Mouse (Mus musculus) heart, embryonic 10.5 days (tissue): ENCODE measurements around the gene Vmn2r19. TPM values are rescaled to one million over a fixed set of nuclear protein-coding genes. Genes with fewer than 3 reads are reported as not detected.

Experiments
- DNase-seq: peaks from one replicate; pipeline ENCODE4 v3.0.0-alpha.2; 2017; ENCODE audit warnings: low spot score
- H3K27ac ChIP-seq: fragments of 300-500 bp; sonication (generic); 2 replicates; pipeline ENCODE4 v1.5.1; 2016; ENCODE audit warnings: mild to moderate bottlenecking
- H3K27me3 ChIP-seq: fragments of 300-500 bp; sonication (generic); 2 replicates; pipeline ENCODE4 v1.6.1; 2016; ENCODE audit warnings: mild to moderate bottlenecking; ENCODE audit not compliant: poor library complexity, insufficient read depth, severe bottlenecking
- H3K36me3 ChIP-seq: fragments of 300-500 bp; sonication (generic); 2 replicates; pipeline ENCODE4 v1.6.1; 2016; ENCODE audit warnings: mild to moderate bottlenecking, moderate library complexity
- H3K4me1 ChIP-seq: fragments of 300-500 bp; sonication (generic); 2 replicates; pipeline ENCODE4 v1.6.1; 2016; ENCODE audit warnings: mild to moderate bottlenecking
- H3K4me3 ChIP-seq: fragments of 300-500 bp; sonication (generic); 2 replicates; pipeline ENCODE4 v1.5.1; 2016; ENCODE audit warnings: mild to moderate bottlenecking, moderate library complexity
- H3K9me3 ChIP-seq: fragments of 300-500 bp; sonication (generic); 2 replicates; pipeline ENCODE4 v1.6.1; 2016; ENCODE audit warnings: mild to moderate bottlenecking, moderate library complexity
- WGBS: fragments of 180-500 bp; shearing (Covaris S2); methylation state at CpG from one replicate; pipeline ENCODE4 v1.1.7; 2016; 5-methylcytosine and 5-hydroxymethylcytosine counted together
- polyA plus RNA-seq: library from polyadenylated mRNA; unstranded; fragments of >200 nt; fragmentation: Nextera tagmentation; extraction: Ambion mirVana; gene quantifications from 2 replicates; pipeline ENCODE4 v1.2.1, GENCODE M21; 2016

Vmn2r19 gene
- polyA plus RNA-seq, result not detected in 2 replicates

DNA sequence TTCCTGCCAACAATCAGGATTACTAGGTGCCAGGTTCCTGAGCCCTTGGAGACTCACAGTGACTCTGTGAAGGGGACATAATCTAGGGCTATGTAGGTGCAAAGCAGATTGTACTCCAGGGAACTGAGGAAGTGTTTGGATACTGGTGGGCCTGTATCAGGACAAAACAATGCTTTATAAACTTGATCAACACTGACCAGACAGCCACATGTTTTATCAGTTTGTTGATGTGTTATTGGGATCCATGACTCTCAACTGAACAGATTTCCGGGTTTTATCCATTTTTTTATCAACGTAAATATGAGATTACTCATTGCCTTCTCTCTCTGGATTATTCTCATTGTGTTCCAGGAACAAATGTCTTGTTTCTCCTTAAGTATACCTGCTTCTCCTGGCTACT, at the start of gene Vmn2r19:
Gene Vmn2r19, plus strand, starts transcription at position 301 of the 400 bp plus-strand sequence.
- no peak for DNase-seq
- no peak within 1 kb of the TSS for H3K27ac ChIP-seq
- no peaks in the 10 kb centered on the region for H3K27me3 ChIP-seq
- 77% methylated on average over 2 of the region's 2 CpGs for WGBS
- H3K4me1 ChIP-seq, result no peaks in the 10 kb centered on the region
- H3K9me3 ChIP-seq, result no peaks in the 10 kb centered on the region
- no peaks in the 10 kb centered on the region for H3K36me3 ChIP-seq
- no peak within 1 kb of the TSS for H3K4me3 ChIP-seq

DNA sequence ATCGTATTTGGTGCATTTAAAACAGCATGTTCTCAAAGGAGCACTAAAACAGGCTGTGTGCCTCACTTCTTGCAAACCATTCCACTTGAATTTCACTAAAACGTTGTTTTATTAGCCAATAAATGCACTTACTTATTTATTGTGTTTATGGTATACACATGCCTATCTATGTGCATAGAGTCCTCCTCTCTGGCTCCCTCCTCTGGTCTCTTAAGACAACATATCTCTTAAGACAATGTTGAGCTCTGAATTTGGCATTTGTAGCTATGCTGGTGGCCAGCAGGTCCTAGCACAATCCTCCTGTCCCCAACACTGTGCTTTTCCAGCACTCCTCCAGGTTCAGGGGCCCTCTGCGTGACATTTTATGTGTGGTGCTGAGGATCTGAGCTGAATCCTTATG, 49.2 kb upstream of the Vmn2r19 start:
- H3K4me3 ChIP-seq, result no peak overlapping the region
- H3K27ac ChIP-seq, result no peak overlapping the region
- 67% methylated on average over 3 of the region's 3 CpGs for WGBS
- H3K27me3 ChIP-seq, result no peaks in the 10 kb centered on the region
- no peaks in the 10 kb centered on the region for H3K4me1 ChIP-seq
- no peak for DNase-seq
- no peaks in the 10 kb centered on the region for H3K9me3 ChIP-seq
- no peaks in the 10 kb centered on the region for H3K36me3 ChIP-seq

DNA sequence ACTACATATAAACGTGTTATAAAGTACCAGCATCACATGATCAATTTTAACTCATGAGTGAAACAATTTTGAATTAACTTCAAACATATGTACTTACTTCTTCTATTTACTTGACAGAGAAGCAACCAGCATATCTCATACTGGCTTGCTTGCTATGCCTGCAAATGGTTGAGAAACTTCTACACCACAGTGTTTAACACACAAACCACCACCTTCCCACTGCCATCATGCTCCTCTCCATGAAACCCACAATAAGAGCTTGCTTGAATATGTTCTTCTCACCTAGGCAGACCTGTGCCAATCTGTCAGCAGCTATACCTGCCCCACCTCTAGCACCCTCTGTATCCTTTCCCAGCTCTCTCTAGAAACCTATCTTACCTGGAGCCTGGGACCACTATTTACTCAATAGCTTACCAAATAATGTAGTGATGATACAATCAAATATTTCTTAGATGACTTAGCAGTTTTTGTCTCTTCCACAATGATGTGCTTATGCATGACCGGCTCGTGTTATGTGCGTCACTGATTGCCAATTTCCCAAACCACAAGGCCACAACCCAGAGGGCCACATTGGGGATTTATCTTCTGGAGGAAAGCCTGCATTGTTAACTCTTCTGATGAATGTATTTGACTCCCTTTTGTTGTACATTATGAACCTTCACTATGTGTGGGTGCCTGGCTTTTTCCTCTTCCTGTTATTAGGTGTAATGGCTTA, 48.1 kb upstream of the Vmn2r19 start:
- Histone ChIP-seq H3K27ac (no peak overlapping the region), H3K4me3 (no peak overlapping the region)

DNA sequence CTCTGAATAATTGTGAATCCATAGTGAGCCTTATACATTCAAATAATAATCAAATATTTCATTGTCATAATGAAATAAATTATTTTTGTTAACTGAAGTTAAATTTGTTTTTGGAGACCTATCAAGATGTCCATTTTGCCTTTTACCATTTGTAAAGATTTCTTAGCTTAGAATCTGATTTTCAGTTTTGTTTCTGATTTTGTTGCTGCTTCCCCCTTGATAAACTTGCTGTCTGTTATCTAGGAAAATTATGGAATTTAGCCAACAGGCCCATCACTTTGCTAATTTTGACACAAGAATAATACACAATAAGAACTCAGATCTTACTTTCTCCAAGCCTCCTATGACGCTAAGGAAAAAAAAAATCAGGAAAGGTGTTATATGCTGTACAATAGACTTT, 47.3 kb upstream of the Vmn2r19 start:
- Histone ChIP-seq H3K4me1 (no peaks in the 10 kb centered on the region), H3K36me3 (no peaks in the 10 kb centered on the region), H3K9me3 (no peaks in the 10 kb centered on the region), H3K27ac (no peak overlapping the region), H3K4me3 (no peak overlapping the region), H3K27me3 (no peaks in the 10 kb centered on the region)
- no peak for DNase-seq
- 75% methylated on average over 1 of the region's 1 CpGs for WGBS

More for the DNA sequence above, 48.1 kb upstream of the Vmn2r19 start:
- Histone ChIP-seq H3K9me3 (no peaks in the 10 kb centered on the region), H3K4me1 (no peaks in the 10 kb centered on the region), H3K36me3 (no peaks in the 10 kb centered on the region), H3K27me3 (no peaks in the 10 kb centered on the region)
- WGBS, result 81% methylated on average over 4 of the region's 4 CpGs
- DNase-seq, result no peak

DNA sequence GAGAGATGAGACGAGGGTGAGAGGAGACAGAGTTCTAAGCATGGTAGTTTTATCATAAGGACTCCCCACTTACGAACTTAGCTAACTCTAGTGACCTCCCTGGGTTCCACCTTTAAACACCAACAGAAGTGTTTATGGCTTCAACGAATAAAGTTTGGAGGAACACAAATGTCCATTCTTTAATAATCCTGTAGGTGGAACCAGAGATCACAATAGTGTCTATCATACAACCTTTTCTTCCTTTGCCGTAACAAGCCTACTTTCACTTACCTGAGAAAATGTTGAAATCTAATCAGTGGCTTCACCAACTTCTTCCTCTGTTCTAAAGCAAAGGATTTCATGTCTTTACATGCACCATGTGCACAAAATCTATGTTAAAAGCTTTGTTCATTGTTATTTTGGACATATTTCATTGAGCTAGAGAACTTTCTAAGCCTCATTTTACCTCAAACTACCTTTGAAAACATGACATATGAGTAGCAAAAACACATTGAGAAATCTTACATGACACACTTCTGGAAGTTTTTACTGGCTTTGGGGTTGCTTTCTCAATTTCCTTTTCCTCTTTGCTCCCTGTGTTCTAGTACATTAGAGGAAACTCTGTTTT, 46.5 kb upstream of the Vmn2r19 start, which contains the start of gene Clec4d:
Gene Clec4d, plus strand, starts transcription at position 557 of the 607 bp plus-strand sequence.
- Histone ChIP-seq H3K4me1 (no peaks in the 10 kb centered on the region), H3K36me3 (no peaks in the 10 kb centered on the region), H3K27ac (no peak within 1 kb of the TSS), H3K9me3 (no peaks in the 10 kb centered on the region), H3K27me3 (no peaks in the 10 kb centered on the region), H3K4me3 (no peak within 1 kb of the TSS)
- no peak for DNase-seq
- 61% methylated on average over 4 of the region's 4 CpGs for WGBS

DNA sequence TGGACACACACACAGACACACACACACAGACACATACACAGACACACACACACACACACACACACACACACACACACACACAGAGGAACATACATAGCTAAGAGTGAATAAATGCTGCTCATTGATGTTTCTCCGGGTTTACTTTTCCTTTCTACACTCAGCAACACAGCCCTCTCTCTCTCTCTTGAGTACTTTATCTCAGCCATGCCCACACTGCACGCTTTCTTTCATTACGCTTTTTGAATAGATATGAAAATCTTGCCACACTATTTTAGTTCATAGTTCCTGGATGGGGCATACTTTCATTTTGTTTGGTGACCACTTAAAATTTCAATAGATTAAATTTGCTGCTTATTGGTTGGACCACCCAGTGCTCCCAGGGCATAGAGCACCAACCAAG, 43.9 kb upstream of the Vmn2r19 start:
- no peaks in the 10 kb centered on the region for H3K36me3 ChIP-seq
- H3K27me3 ChIP-seq, result no peaks in the 10 kb centered on the region
- 89% methylated on average over 3 of the region's 3 CpGs for WGBS
- H3K4me1 ChIP-seq, result no peaks in the 10 kb centered on the region
- H3K9me3 ChIP-seq, result no peaks in the 10 kb centered on the region
- no peak for DNase-seq
- H3K4me3 ChIP-seq, result no peak overlapping the region
- no peak overlapping the region for H3K27ac ChIP-seq

DNA sequence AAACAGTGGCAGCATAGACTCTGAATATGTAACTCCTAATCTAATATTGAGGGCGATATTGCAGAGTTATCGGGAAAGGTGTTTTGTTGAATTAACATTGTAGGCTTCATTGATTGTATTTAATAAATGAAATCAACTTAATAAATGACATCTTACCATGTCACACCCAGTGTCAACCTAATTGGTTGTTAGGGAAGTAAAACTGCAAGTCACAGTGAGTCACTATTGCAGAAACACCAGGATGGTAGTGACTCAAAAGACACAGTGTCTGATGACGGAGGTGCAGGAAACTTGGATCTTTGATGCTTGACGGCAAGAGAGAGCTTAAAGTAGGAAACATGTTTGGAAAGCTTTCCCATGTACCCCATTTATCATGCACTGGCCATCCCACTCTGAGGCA, 42.3 kb upstream of the Vmn2r19 start:
- Histone ChIP-seq H3K4me1 (no peaks in the 10 kb centered on the region), H3K36me3 (no peaks in the 10 kb centered on the region), H3K27ac (no peak overlapping the region), H3K9me3 (no peaks in the 10 kb centered on the region), H3K27me3 (no peaks in the 10 kb centered on the region), H3K4me3 (no peak overlapping the region)
- DNase-seq, result no peak
- 87% methylated on average over 4 of the region's 4 CpGs for WGBS

DNA sequence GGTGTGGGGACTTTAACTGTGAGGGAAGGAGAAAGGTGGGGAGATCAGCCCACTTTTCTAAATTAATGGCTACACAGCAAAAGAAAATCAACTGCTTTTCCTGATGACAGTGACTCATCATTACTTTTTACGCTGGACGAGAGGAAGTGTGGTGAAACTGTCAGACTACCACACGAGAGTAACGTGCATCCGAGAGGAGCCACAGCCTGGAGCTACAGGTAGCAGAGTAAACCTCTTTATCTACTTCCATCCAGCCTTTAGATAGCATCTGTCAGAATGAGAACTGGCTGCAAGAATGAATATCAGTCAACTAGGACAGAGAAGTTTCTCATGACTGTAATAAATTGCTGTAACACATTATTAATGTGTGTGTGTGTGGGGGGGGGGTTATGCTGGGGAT, 41.2 kb upstream of the Vmn2r19 start:
- no peaks in the 10 kb centered on the region for H3K9me3 ChIP-seq
- H3K4me3 ChIP-seq, result no peak overlapping the region
- H3K27ac ChIP-seq, result no peak overlapping the region
- no peaks in the 10 kb centered on the region for H3K36me3 ChIP-seq
- no peaks in the 10 kb centered on the region for H3K4me1 ChIP-seq
- no peaks in the 10 kb centered on the region for H3K27me3 ChIP-seq
- WGBS, result 89% methylated on average over 5 of the region's 5 CpGs
- DNase-seq, result no peak

DNA sequence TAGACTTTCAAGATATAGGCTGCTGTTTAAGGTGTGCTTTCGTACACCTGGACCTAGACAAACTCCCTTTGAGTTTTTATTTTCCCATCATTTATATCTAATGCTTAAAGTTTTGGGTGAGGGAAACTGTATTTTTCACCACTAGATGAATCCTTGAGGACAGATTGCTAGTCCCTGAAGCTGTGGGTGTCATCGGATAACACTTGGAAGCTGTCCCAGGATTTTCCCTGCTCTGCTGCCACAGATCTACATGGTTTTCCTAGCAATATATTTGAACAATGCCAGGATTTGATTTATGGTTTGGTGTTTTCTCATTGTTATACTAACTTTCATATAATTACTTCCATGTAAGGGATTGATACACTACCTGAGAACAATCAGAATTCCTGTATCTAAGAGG, 28.7 kb upstream of the Vmn2r19 start:
- no peak overlapping the region for H3K27ac ChIP-seq
- H3K27me3 ChIP-seq, result no peaks in the 10 kb centered on the region
- DNase-seq, result no peak
- H3K4me3 ChIP-seq, result no peak overlapping the region
- no peaks in the 10 kb centered on the region for H3K4me1 ChIP-seq
- H3K36me3 ChIP-seq, result no peaks in the 10 kb centered on the region
- H3K9me3 ChIP-seq, result no peaks in the 10 kb centered on the region
- WGBS, result 82% methylated on average over 2 of the region's 2 CpGs

DNA sequence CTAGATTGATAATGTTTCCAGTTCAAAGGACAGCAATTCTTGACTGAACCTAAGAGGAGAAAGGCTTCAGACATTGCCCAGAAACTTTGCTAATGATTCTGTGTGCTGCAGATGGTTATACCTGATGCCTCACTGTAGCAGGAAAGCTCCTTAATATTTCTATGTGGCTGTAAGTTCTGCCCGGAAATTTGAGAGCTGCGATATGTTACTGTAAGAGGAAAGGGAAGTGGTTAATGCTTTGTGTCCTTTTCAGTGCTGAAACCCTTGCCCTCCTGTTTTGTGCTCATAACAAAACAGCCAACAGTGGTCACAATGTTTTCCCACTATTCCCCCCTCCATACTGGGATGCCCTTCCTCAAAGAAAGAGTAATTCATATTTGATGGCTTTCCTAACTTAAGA, 21.8 kb upstream of the Vmn2r19 start:
- Histone ChIP-seq H3K9me3 (no peaks in the 10 kb centered on the region), H3K27ac (no peak overlapping the region), H3K4me3 (no peak overlapping the region), H3K27me3 (no peaks in the 10 kb centered on the region), H3K36me3 (no peaks in the 10 kb centered on the region), H3K4me1 (no peaks in the 10 kb centered on the region)
- no peak for DNase-seq
- WGBS, result 85% methylated on average over 2 of the region's 2 CpGs

DNA sequence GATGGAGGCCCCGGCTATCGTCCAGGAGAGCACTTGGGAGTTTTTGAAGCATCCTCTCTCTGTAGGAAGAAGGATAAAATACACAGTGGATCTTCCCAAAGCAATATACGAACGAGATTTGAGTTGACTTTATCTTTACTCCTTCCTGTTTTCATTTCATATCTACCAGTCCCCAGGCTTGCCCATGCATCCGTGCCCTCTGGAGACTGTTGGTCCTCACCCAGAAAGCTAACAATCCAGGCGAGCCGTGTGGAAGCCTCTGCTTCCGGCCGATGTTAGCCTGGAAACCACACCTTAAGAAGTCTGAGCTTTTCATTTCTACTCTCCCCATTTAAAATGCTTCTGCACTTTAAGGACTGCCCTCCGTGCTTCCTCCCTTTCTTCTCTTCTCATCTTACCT, 19.2 kb upstream of the Vmn2r19 start:
- Histone ChIP-seq H3K27me3 (no peaks in the 10 kb centered on the region), H3K36me3 (no peaks in the 10 kb centered on the region), H3K4me3 (no peak overlapping the region), H3K9me3 (no peaks in the 10 kb centered on the region), H3K4me1 (no peaks in the 10 kb centered on the region), H3K27ac (no peak overlapping the region)
- DNase-seq, result no peak
- WGBS, result 72% methylated on average over 10 of the region's 10 CpGs

DNA sequence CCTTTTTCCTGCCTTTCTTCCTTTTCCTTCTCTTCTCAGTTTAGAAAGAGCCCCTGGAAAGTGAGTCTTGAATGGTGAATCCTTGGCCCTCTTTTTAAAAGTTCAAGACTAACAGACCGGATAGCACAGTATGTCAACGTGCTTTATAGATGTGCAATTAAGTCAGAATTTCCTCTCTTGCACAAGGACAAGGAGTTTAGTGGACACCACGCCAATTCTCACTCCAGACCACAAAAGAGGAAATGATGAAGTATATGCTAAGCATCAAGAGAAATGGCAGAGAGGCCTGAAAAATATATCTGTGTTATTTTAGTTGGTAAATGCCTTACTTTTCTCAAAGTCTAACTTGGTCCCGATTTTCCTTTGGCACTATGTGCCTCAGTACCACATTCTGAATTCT, 18.4 kb upstream of the Vmn2r19 start, which contains the start of gene Clec4e:
Gene Clec4e, minus strand, starts transcription at position 118 of the 400 bp plus-strand sequence.
- Histone ChIP-seq H3K9me3 (no peaks in the 10 kb centered on the region), H3K36me3 (no peaks in the 10 kb centered on the region), H3K4me1 (no peaks in the 10 kb centered on the region), H3K27ac (no peak within 1 kb of the TSS), H3K4me3 (no peak within 1 kb of the TSS), H3K27me3 (no peaks in the 10 kb centered on the region)
- no peak for DNase-seq
- WGBS, result 75% methylated on average over 4 of the region's 4 CpGs

DNA sequence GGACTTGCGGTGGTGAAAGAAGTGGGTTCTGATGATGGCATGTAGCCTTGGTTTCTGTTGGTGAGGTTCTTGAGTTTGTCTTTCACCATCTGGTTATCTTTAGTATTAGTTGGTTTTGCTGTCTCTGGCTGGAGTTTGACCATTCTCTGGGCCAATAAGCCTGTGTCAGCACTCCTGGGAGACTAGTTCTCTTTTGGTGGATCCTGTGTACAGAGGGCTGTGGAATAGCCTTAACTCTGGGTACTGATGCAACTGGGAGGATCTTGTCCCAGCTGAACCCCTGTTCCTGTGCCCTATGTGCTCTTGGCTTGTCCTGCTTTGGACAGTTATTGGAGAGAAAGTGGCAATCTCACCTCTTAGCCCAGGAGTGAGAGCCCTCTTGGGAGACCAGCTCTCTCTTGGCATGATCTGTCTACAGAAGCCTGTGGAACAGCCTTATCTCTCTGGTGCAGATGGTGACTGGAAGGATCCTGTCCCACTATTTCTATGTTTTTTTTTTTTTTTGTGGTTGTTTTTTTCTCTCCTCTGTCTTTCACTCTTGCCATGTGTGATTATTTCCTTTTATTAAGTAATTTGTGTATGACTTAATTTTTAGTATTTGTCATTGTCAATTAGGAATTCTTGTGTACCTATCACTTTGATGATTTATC, 15.3 kb upstream of the Vmn2r19 start:
- Histone ChIP-seq H3K4me3 (no peak overlapping the region), H3K9me3 (no peaks in the 10 kb centered on the region), H3K27me3 (no peaks in the 10 kb centered on the region), H3K4me1 (no peaks in the 10 kb centered on the region), H3K27ac (no peak overlapping the region), H3K36me3 (no peaks in the 10 kb centered on the region)
- WGBS, result 82% methylated on average over 1 of the region's 1 CpGs
- DNase-seq, result no peak
